Mouse (Mus musculus): ENCODE measurements around the gene Rps6ka1. TPM values are rescaled to one million over a fixed set of nuclear protein-coding genes. Genes with fewer than 3 reads are reported as not detected.
"Not testable (repeated sequence)": the region's sequence is repeated elsewhere in the genome, so short reads cannot be mapped to it uniquely, and the experiment has no call there.

Gene Rps6ka1
- total RNA-seq, 2 experiments from 2014 or later = 8.6 to 11.9 TPM

GRCm38 (mm10) chr4:133872812-133873300, 14.7 kb downstream of the Rps6ka1 start:
- TF ChIP-seq CTCF (conservative IDR thresholded peaks at IDR 0.05) = no peak
- no peak overlapping the region for H3K27ac ChIP-seq
- no peak overlapping the region for H3K4me3 ChIP-seq
- peak in 1 of 2 experiments; percentile 27 for DNase-seq (ENCODE audit: low spot score in 2 of 2)

- TF ChIP-seq CTCF (conservative IDR thresholded peaks at IDR 0.05) = no peak
- Histone ChIP-seq H3K4me3 (no peak overlapping the region), H3K27ac (no peak overlapping the region)
- no peak for DNase-seq (ENCODE audit: low spot score in 2 of 2)
These were observed 15.3 kb downstream of the Rps6ka1 start for GRCm38 (mm10) chr4:133872222-133872811.

- TF ChIP-seq CTCF (conservative IDR thresholded peaks at IDR 0.05) = no peak
- peak overlapping the region; percentile 84 for H3K27ac ChIP-seq
- DNase-seq (ENCODE audit: low spot score in 2 of 2) = no peak
- no peak overlapping the region for H3K4me3 ChIP-seq
These were observed 22.4 kb downstream of the Rps6ka1 start for GRCm38 (mm10) chr4:133865231-133865630.

- TF ChIP-seq CTCF (conservative IDR thresholded peaks at IDR 0.05) = no peak
- Histone ChIP-seq H3K27ac (peak overlapping the region; percentile 84), H3K4me3 (no peak overlapping the region)
- DNase-seq (ENCODE audit: low spot score in 2 of 2) = peak; percentile 17 to 21
These were observed 23.1 kb downstream of the Rps6ka1 start for GRCm38 (mm10) chr4:133864380-133864981.

- TF ChIP-seq CTCF (conservative IDR thresholded peaks at IDR 0.05) = no peak
- Histone ChIP-seq H3K27ac (peak overlapping the region; percentile 84), H3K4me3 (no peak overlapping the region)
- DNase-seq (ENCODE audit: low spot score in 2 of 2) = no peak
These were observed 23.7 kb downstream of the Rps6ka1 start for GRCm38 (mm10) chr4:133863795-133864379.

- DNase-seq (ENCODE audit: low spot score in 2 of 2) = no peak
- no peak for TF ChIP-seq CTCF (conservative IDR thresholded peaks at IDR 0.05)
- Histone ChIP-seq H3K27ac (no peak overlapping the region), H3K4me3 (no peak overlapping the region)
These were observed 30.1 kb downstream of the Rps6ka1 start for GRCm38 (mm10) chr4:133857527-133857926.

- no peak for DNase-seq (ENCODE audit: low spot score in 2 of 2)
- no peak for TF ChIP-seq CTCF (conservative IDR thresholded peaks at IDR 0.05)
- H3K27ac ChIP-seq = no peak overlapping the region
- no peak overlapping the region for H3K4me3 ChIP-seq
These were observed 33.0 kb downstream of the Rps6ka1 start for GRCm38 (mm10) chr4:133854621-133855020.

GRCm38 (mm10) chr4:133853630-133854029, 34.0 kb downstream of the Rps6ka1 start:
- H3K4me3 ChIP-seq = no peak overlapping the region
- H3K27ac ChIP-seq = no peak overlapping the region
- no peak for TF ChIP-seq CTCF (conservative IDR thresholded peaks at IDR 0.05)
- DNase-seq (ENCODE audit: low spot score in 2 of 2) = no peak

GRCm38 (mm10) chr4:133846625-133847024, 41.0 kb downstream of the Rps6ka1 start:
- no peak for TF ChIP-seq CTCF (conservative IDR thresholded peaks at IDR 0.05)
- no peak for DNase-seq (ENCODE audit: low spot score in 2 of 2)
- no peak overlapping the region for H3K27ac ChIP-seq
- no peak overlapping the region for H3K4me3 ChIP-seq

- Histone ChIP-seq H3K27ac (no peak overlapping the region), H3K4me3 (no peak overlapping the region)
- no peak for TF ChIP-seq CTCF (conservative IDR thresholded peaks at IDR 0.05)
- no peak for DNase-seq (ENCODE audit: low spot score in 2 of 2)
These were observed 42.5 kb downstream of the Rps6ka1 start for GRCm38 (mm10) chr4:133845060-133845459.

GRCm38 (mm10) chr4:133844209-133844841, 43.3 kb downstream of the Rps6ka1 start:
- DNase-seq (ENCODE audit: low spot score in 2 of 2) = no peak
- no peak for TF ChIP-seq CTCF (conservative IDR thresholded peaks at IDR 0.05)
- Histone ChIP-seq H3K27ac (no peak overlapping the region), H3K4me3 (no peak overlapping the region)

GRCm38 (mm10) chr4:133842992-133843737, 44.4 kb downstream of the Rps6ka1 start:
- H3K4me3 ChIP-seq = no peak overlapping the region
- H3K27ac ChIP-seq = no peak overlapping the region
- TF ChIP-seq CTCF (conservative IDR thresholded peaks at IDR 0.05) = no peak
- DNase-seq (ENCODE audit: low spot score in 2 of 2) = no peak

GRCm38 (mm10) chr4:133841756-133842483, 45.7 kb downstream of the Rps6ka1 start:
- not testable (repeated sequence) for H3K27ac ChIP-seq; H3K4me3 ChIP-seq; DNase-seq (ENCODE audit: low spot score in 2 of 2)
